In the genomic region with DNA sequence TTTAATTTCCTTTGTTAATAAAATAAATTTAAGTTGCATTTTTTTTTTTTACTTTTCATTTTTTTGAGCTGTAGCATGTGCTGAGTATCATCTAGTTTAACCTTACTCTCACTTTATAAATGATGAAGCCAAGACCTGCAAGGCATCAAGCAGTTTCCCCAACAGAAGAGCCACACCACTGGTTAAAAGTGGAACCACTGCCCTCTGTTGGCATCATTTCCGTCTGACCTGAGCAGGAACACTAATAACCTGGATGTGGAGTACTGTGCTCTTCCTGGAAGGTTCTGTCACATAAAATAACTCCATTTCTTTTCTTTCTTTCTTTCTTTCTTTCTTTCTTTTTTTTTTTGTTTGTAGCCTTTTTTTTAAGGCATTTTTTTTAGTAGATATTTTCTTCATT, we compare ENCODE assay signal across 21 mouse cellular contexts. TPM values are rescaled to one million over a fixed set of nuclear protein-coding genes. Genes with fewer than 3 reads are reported as not detected.
DNase-seq lines count a peak whose midpoint lies in the region; ATAC-seq and TF ChIP-seq lines count a peak whose summit lies in the region.
"Had no signal": no experiment of that assay in that cellular context is flagged by ENCODE, and none has a peak within 500 bp of the region (broad histone marks: within the 10 kb centered on the region; RNA-seq: fewer than 3 reads in every experiment).

No protein-coding gene starts in this region.

- no peaks in the 10 kb centered on the region for H3K9me3 ChIP-seq in hindbrain, postnatal 0 days (ENCODE audit: low read length)
- H3K9me3 ChIP-seq in hindbrain, embryonic 13.5 days, result no peaks in the 10 kb centered on the region
- no peaks in the 10 kb centered on the region for H3K9me3 ChIP-seq in liver, embryonic 11.5 days (ENCODE audit: control insufficient read depth, low read length)
- no peaks in the 10 kb centered on the region for H3K9me3 ChIP-seq in CH12.LX (replicated peaks; ENCODE audit: low read length)
- H3K9me3 ChIP-seq: forebrain, embryonic 13.5 days; G1E; heart, embryonic 15.5 days; hindbrain, embryonic 12.5 days; intestine, embryonic 15.5 days; liver, embryonic 15.5 days had no signal

- in situ Hi-C loops in CH12.LX (cut with MboI; ENCODE audit: low pct_ligation_motif_present, low pct_unique_long_range_greater_than_20kb, low sequenced_read_pairs), result no loop called here

- no peak overlapping the region for H3K27ac ChIP-seq in hindbrain, postnatal 0 days
- no peak overlapping the region for H3K27ac ChIP-seq in hindbrain, embryonic 13.5 days
- no peak overlapping the region for H3K27ac ChIP-seq in liver, adult 2 months (replicated peaks; ENCODE audit: insufficient read depth, low read depth, low read length)
- H3K27ac ChIP-seq in liver, embryonic 11.5 days (ENCODE audit: low read depth, low read length), result no peak overlapping the region
- H3K27ac ChIP-seq in CH12.LX (ENCODE audit: insufficient read depth, low read depth), result no peak overlapping the region
- H3K27ac ChIP-seq: forebrain, embryonic 13.5 days; heart, embryonic 15.5 days; hindbrain, embryonic 12.5 days; intestine, embryonic 15.5 days; liver, embryonic 15.5 days had no signal

- H3K36me3 ChIP-seq in hindbrain, postnatal 0 days (ENCODE audit: insufficient read depth, low read length), result no peaks in the 10 kb centered on the region
- H3K36me3 ChIP-seq in hindbrain, embryonic 13.5 days, result no peaks in the 10 kb centered on the region
- no peaks in the 10 kb centered on the region for H3K36me3 ChIP-seq in liver, adult 2 months (ENCODE audit: control insufficient read depth, insufficient read depth, low read length)
- no peaks in the 10 kb centered on the region for H3K36me3 ChIP-seq in liver, embryonic 11.5 days (ENCODE audit: control insufficient read depth, insufficient read depth, low read length)
- peaks cover 0 to 7% of the 10 kb centered on the region in 2 experiments for H3K36me3 ChIP-seq in CH12.LX (replicated peaks in 1 of 2; ENCODE audit: control insufficient read depth in 1 of 2, insufficient read depth in 1 of 2, low read length in 1 of 2)
- H3K36me3 ChIP-seq: heart, embryonic 15.5 days; hindbrain, embryonic 12.5 days; intestine, embryonic 15.5 days; liver, embryonic 15.5 days had no signal

- H3K9ac ChIP-seq in hindbrain, postnatal 0 days (replicated peaks; ENCODE audit: low read length), result no peak overlapping the region
- H3K9ac ChIP-seq in hindbrain, embryonic 13.5 days, result no peak overlapping the region
- no peak overlapping the region for H3K9ac ChIP-seq in liver, adult 2 months (ENCODE audit: low read depth, low read length)
- H3K9ac ChIP-seq in liver, embryonic 11.5 days (ENCODE audit: low read depth, low read length), result no peak overlapping the region
- no peak overlapping the region for H3K9ac ChIP-seq in CH12.LX (ENCODE audit: insufficient read depth, low read depth)
- H3K9ac ChIP-seq: forebrain, embryonic 13.5 days; heart, embryonic 15.5 days; hindbrain, embryonic 12.5 days; intestine, embryonic 15.5 days; liver, embryonic 15.5 days had no signal

- no peak for TF ChIP-seq EP300 in CH12.LX (IDR thresholded peaks at IDR 0.05; ENCODE audit: low read length)

- no peak for TF ChIP-seq POLR2A in liver, adult 2 months (IDR thresholded peaks at IDR 0.05; ENCODE audit: extremely low read depth, insufficient read depth, low read length)
- TF ChIP-seq POLR2A in CH12.LX (IDR thresholded peaks at IDR 0.05; ENCODE audit: low read depth, low read length), result no peak

- no peak overlapping the region for H3K4me2 ChIP-seq in hindbrain, postnatal 0 days (ENCODE audit: low read depth, low read length)
- H3K4me2 ChIP-seq in hindbrain, embryonic 13.5 days, result no peak overlapping the region
- no peak overlapping the region for H3K4me2 ChIP-seq in liver, embryonic 11.5 days
- no peak overlapping the region for H3K4me2 ChIP-seq in CH12.LX (ENCODE audit: insufficient read depth, low read depth, poor library complexity, severe bottlenecking)
- H3K4me2 ChIP-seq: forebrain, embryonic 13.5 days; heart, embryonic 15.5 days; hindbrain, embryonic 12.5 days; intestine, embryonic 15.5 days; liver, embryonic 15.5 days had no signal

- peaks cover 10% of the 10 kb centered on the region; the same call in 1 of the 2 replicates for H3K79me2 ChIP-seq in liver, adult 2 months (ENCODE audit: control insufficient read depth, insufficient read depth, low read length)
- peaks cover 5% of the 10 kb centered on the region; the same call in 1 of the 2 replicates for H3K79me2 ChIP-seq in CH12.LX (replicated peaks; ENCODE audit: control insufficient read depth, extremely low read depth, insufficient read depth, poor library complexity, severe bottlenecking)

- no peak overlapping the region for H3K4me3 ChIP-seq in hindbrain, postnatal 0 days (ENCODE audit: low read length)
- H3K4me3 ChIP-seq in hindbrain, embryonic 13.5 days, result no peak overlapping the region
- no peak overlapping the region for H3K4me3 ChIP-seq in liver, adult 2 months (ENCODE audit: insufficient read depth, low read depth, low read length)
- no peak overlapping the region for H3K4me3 ChIP-seq in liver, embryonic 11.5 days (ENCODE audit: low read depth, low read length)
- H3K4me3 ChIP-seq in CH12.LX (replicated peaks in 1 of 3; ENCODE audit: low read depth in 2 of 3, low read length in 2 of 3, poor library complexity in 1 of 3), result no peak overlapping the region
- H3K4me3 ChIP-seq: forebrain, embryonic 13.5 days; heart, embryonic 15.5 days; hindbrain, embryonic 12.5 days; intestine, embryonic 15.5 days; liver, embryonic 15.5 days had no signal

- 0 out of 2 replicates have a peak, but pooled peaks have one; percentile 7 for TF ChIP-seq CTCF in hindbrain, postnatal 0 days (IDR thresholded peaks at IDR 0.05; ENCODE audit: low read depth)
- TF ChIP-seq CTCF in liver, adult 2 months (IDR thresholded peaks at IDR 0.05; ENCODE audit: low read depth, low read length), result peak; percentile 22; the same call in 1 of the 2 replicates
- peak in 1 of 2 experiments; percentile 42; a peak in 2 of 4 replicates for TF ChIP-seq CTCF in CH12.LX (conservative IDR thresholded peaks at IDR 0.05 in 1 of 2, IDR thresholded peaks at IDR 0.05 in 1 of 2; ENCODE audit: low read depth in 2 of 2, low read length in 2 of 2)

- 69% methylated on average over 1 of the region's 1 CpGs for WGBS in hindbrain, postnatal 0 days
- 65% methylated on average over 1 of the region's 1 CpGs for WGBS in hindbrain, embryonic 13.5 days
- WGBS in liver, adult 2 months, result 15% methylated on average over 1 of the region's 1 CpGs
- 75% methylated on average over 1 of the region's 1 CpGs for WGBS in liver, embryonic 11.5 days

- H3K27me3 ChIP-seq in hindbrain, postnatal 0 days (ENCODE audit: insufficient read depth, low read length), result no peaks in the 10 kb centered on the region
- no peaks in the 10 kb centered on the region for H3K27me3 ChIP-seq in hindbrain, embryonic 13.5 days
- H3K27me3 ChIP-seq in liver, adult 2 months (ENCODE audit: control insufficient read depth, insufficient read depth, low read length), result no peaks in the 10 kb centered on the region
- no peaks in the 10 kb centered on the region for H3K27me3 ChIP-seq in liver, embryonic 11.5 days (replicated peaks; ENCODE audit: control insufficient read depth, insufficient read depth, low read length)
- no peaks in the 10 kb centered on the region for H3K27me3 ChIP-seq in CH12.LX (replicated peaks)
- H3K27me3 ChIP-seq: forebrain, embryonic 13.5 days; heart, embryonic 15.5 days; hindbrain, embryonic 12.5 days; intestine, embryonic 15.5 days; liver, embryonic 15.5 days had no signal

- dilution Hi-C loops in CH12.LX (cut with MboI; ENCODE audit: extremely low pct_ligation_motif_present, extremely low pct_unique_long_range_greater_than_20kb, low sequenced_read_pairs), result no loop called here

- H3K4me1 ChIP-seq in hindbrain, postnatal 0 days (ENCODE audit: insufficient read depth, low read length), result no peaks in the 10 kb centered on the region
- H3K4me1 ChIP-seq in hindbrain, embryonic 13.5 days (replicated peaks), result peaks cover 7% of the 10 kb centered on the region
- H3K4me1 ChIP-seq in liver, adult 2 months (ENCODE audit: control insufficient read depth, insufficient read depth, low read length), result peaks cover 15% of the 10 kb centered on the region
- H3K4me1 ChIP-seq in liver, embryonic 11.5 days (replicated peaks; ENCODE audit: control insufficient read depth, insufficient read depth, low read length), result peaks cover 6% of the 10 kb centered on the region
- H3K4me1 ChIP-seq in CH12.LX (ENCODE audit: control insufficient read depth in 1 of 2, insufficient read depth in 2 of 2), result peaks cover 4 to 46% of the 10 kb centered on the region in 2 experiments; a peak in 3 of 4 replicates
- H3K4me1 ChIP-seq: intestine, embryonic 15.5 days had no signal

- no peak for ATAC-seq in hindbrain, postnatal 0 days
- ATAC-seq in hindbrain, embryonic 13.5 days (ENCODE audit: low FRiP score), result no peak
- no peak for ATAC-seq in liver, embryonic 11.5 days (replicated peaks; ENCODE audit: low FRiP score)
- ATAC-seq: forebrain, embryonic 13.5 days; intestine, embryonic 15.5 days; midbrain, embryonic 16.5 days had no signal

- TF ChIP-seq RAD21 in CH12.LX (IDR thresholded peaks at IDR 0.05; ENCODE audit: low read depth, low read length), result peak; percentile 19

- no peak for DNase-seq in hindbrain, postnatal 0 days (ENCODE audit: low spot score)
- DNase-seq in liver, adult 2 months (ENCODE audit: extremely low read depth, low read depth, low spot score), result peak; percentile 53
- DNase-seq in liver, embryonic 11.5 days (ENCODE audit: low spot score), result no peak
- DNase-seq in CH12.LX (ENCODE audit: extremely low read depth) (no peak), R1 (ENCODE audit: low read depth, low spot score) (peak; percentile 33)
- DNase-seq in thymus, postnatal 10 days (ENCODE audit: low spot score in 2 of 2), result no peak
- DNase-seq: adrenal gland, postnatal 10 days; cerebellum, adult 18-20 months; cerebellum, postnatal 36 days; gastrocnemius, postnatal 36 days; lung, postnatal 4 days; spleen, adult 18-20 months; thymus, adult 2 months had no signal

TF ChIP-seq in CH12.LX, 34 proteins besides CTCF, POLR2A, EP300 and RAD21 (continues in another document):
- TF ChIP-seq POLR2AphosphoS2 (IDR thresholded peaks at IDR 0.05; ENCODE audit: low read depth, low read length) (no peak), SMC3 (IDR thresholded peaks at IDR 0.05; ENCODE audit: low read depth, low read length) (0 out of 2 replicates have a peak, but pooled peaks have one; percentile 7), MXI1 (IDR thresholded peaks at IDR 0.05; ENCODE audit: low read depth, low read length) (no peak), ELF1 (IDR thresholded peaks at IDR 0.05; ENCODE audit: low read depth, low read length) (no peak)

RNA-seq across cellular contexts. Expression of a gene that starts 21.0 kb away (rescaled TPM):
- 107 and 127 TPM in 2 replicates for total RNA-seq in hindbrain, postnatal 0 days (2014; rRNA removed)
- polyA plus RNA-seq in hindbrain, postnatal 0 days (2015; fragmentation: Nextera tagmentation; extraction: Ambion mirVana), result 344 and 349 TPM in 2 replicates
- polyA plus RNA-seq in hindbrain, embryonic 13.5 days (2015; fragmentation: Nextera tagmentation; extraction: Ambion mirVana), result 286 and 291 TPM in 2 replicates
- 132 and 264 TPM in 2 replicates for total RNA-seq in liver, adult 2 months (2014; rRNA removed)
- polyA plus RNA-seq in liver, adult 2 months (2012; rRNA removed), result 7.1 and 10.9 TPM in 2 replicates
- polyA plus RNA-seq in liver, embryonic 11.5 days (2014; fragmentation: Nextera tagmentation; extraction: Ambion mirVana), result 183 and 200 TPM in 2 replicates
- total RNA-seq in CH12.LX (2012; rRNA removed), result 141 and 184 TPM in 2 replicates
- 552 and 646 TPM in 2 replicates for total RNA-seq in CH12.LX (2014; rRNA removed)
- polyA plus RNA-seq in CH12.LX (2012; ENCODE audit: insufficient read length, low read depth), result 196 and 239 TPM in 2 replicates

Comparison
In these comparisons a context has a peak if more than half of its experiments do, and no peak if none do; other contexts are left out.
1. DNase-seq: peak in liver, adult 2 months (single experiment) and R1 (single experiment); none in hindbrain, postnatal 0 days (single experiment), liver, embryonic 11.5 days (single experiment), CH12.LX (single experiment) and thymus, postnatal 10 days (0 of 2).
2. RNA of a gene that starts 21.0 kb away (polyA plus RNA-seq): 344 to 349 TPM in hindbrain, postnatal 0 days, 286 to 291 TPM in hindbrain, embryonic 13.5 days, 183 to 200 TPM in liver, embryonic 11.5 days and 196 to 239 TPM in CH12.LX; 7.1 to 10.9 TPM in liver, adult 2 months; every median in the first group is over 10 times any median in the second.